Comparison of ENCODE assay signal across 11 mouse cellular contexts in the genomic region with DNA sequence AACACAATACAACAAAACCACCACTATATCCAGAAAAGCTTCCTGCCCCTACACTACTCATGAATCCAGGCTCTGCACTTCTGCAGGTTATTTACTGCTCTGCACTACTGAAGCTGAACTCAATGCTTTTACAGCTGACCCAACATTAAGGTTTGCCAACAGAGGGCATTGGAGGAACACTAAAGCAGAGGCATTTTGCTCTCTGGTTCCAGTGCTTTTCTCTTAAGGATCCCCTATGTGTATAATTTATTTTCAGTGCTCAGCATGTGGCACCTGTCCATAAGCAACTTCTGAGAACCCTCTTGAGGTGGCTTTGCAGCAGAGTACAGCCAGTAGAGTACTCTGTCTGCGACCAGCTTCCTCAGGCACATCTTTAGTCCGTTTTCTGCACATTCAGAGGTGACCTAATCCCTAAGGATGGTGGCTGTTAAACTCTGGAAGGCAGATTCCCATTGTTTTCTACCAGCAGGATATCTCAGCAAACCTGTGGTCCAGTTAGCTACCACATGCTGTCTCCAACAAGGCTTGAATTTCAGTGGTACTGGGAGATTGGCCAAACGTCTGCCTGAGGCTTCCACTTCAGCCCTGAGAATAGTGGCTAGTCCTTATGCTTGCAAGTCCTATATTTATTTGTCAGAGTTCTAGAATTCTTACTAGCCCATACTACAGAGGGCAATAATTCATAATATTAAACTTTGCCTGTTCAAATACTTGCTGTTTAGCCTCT.
A peak's percentile ranks its signal among the peaks of the same experiment; 100 is the strongest.
DNase-seq lines count a peak whose midpoint lies in the region; ATAC-seq and TF ChIP-seq lines count a peak whose summit lies in the region.
"Had no signal": no experiment of that assay in that cellular context is flagged by ENCODE, and none has a peak within 500 bp of the region (broad histone marks: within the 10 kb centered on the region; RNA-seq: fewer than 3 reads in every experiment).

No protein-coding gene starts in this region.

- no peak for TF ChIP-seq EP300 in lung, postnatal 0 days (IDR thresholded peaks at IDR 0.05)

- no peak overlapping the region for H3K27ac ChIP-seq in lung, postnatal 0 days (ENCODE audit: low read length)
- H3K27ac ChIP-seq: hindbrain, embryonic 10.5 days had no signal

- TF ChIP-seq CTCF in lung, postnatal 0 days (IDR thresholded peaks at IDR 0.05), result peak; percentile 57

- H3K4me3 ChIP-seq in lung, postnatal 0 days (ENCODE audit: low read depth, low read length), result no peak overlapping the region
- H3K4me3 ChIP-seq: hindbrain, embryonic 10.5 days had no signal

- no peaks in the 10 kb centered on the region for H3K27me3 ChIP-seq in lung, postnatal 0 days (replicated peaks; ENCODE audit: insufficient read depth, low read length)

- H3K36me3 ChIP-seq in lung, postnatal 0 days (ENCODE audit: insufficient read depth, low read length), result no peaks in the 10 kb centered on the region
- H3K36me3 ChIP-seq: hindbrain, embryonic 10.5 days had no signal

- no peaks in the 10 kb centered on the region for H3K4me1 ChIP-seq in lung, postnatal 0 days (ENCODE audit: insufficient read depth, low read depth, low read length)
- H3K4me1 ChIP-seq: hindbrain, embryonic 10.5 days had no signal

- no peak overlapping the region for H3K4me2 ChIP-seq in lung, postnatal 0 days (replicated peaks; ENCODE audit: low read depth, low read length)

- peak; percentile 60 for ATAC-seq in lung, postnatal 0 days

- no peak overlapping the region for H3K9ac ChIP-seq in lung, postnatal 0 days (replicated peaks; ENCODE audit: low read depth)

- DNase-seq in embryo, embryonic 10.5 days (ENCODE audit: low spot score), result peak; percentile 1
- no peak for DNase-seq in embryo, embryonic 9.5 days (ENCODE audit: extremely low spot score)
- DNase-seq in kidney, postnatal 14 days, result peak; percentile 3
- DNase-seq in kidney, adult 18-20 months, result no peak
- DNase-seq in ZHBTc4 (ENCODE audit: low read depth, low spot score), result peak; percentile 10
- DNase-seq in lung, postnatal 0 days (ENCODE audit: low spot score), result peak; percentile 58
- DNase-seq in adrenal gland, postnatal 25 days, result no peak
- no peak for DNase-seq in embryo, embryonic 10 days (ENCODE audit: low spot score)
- DNase-seq: B cell, adult 2 months; right cerebral cortex, adult 18-20 months had no signal

- no peaks in the 10 kb centered on the region for H3K9me3 ChIP-seq in lung, postnatal 0 days (ENCODE audit: low read length)
- H3K9me3 ChIP-seq: hindbrain, embryonic 10.5 days had no signal

- 19% methylated on average over 3 of the region's 3 CpGs for WGBS in lung, postnatal 0 days

Comparison
In these comparisons a context has a peak if more than half of its experiments do, and no peak if none do; other contexts are left out.
1. DNase-seq: peak in embryo, embryonic 10.5 days (single experiment), kidney, postnatal 14 days (single experiment), ZHBTc4 (single experiment) and lung, postnatal 0 days (single experiment); none in embryo, embryonic 9.5 days (single experiment), kidney, adult 18-20 months (single experiment), adrenal gland, postnatal 25 days (single experiment) and embryo, embryonic 10 days (single experiment).